Mouse (Mus musculus) embryo, embryonic 9.5 days (tissue): Measurements from ENCODE around the gene Prkab1.

ENCODE experiments used
- DNase-seq: peaks from one replicate; pipeline ENCODE4 v3.0.0-alpha.2; 2017; ENCODE audit errors: extremely low spot score

Gene Prkab1

DNA sequence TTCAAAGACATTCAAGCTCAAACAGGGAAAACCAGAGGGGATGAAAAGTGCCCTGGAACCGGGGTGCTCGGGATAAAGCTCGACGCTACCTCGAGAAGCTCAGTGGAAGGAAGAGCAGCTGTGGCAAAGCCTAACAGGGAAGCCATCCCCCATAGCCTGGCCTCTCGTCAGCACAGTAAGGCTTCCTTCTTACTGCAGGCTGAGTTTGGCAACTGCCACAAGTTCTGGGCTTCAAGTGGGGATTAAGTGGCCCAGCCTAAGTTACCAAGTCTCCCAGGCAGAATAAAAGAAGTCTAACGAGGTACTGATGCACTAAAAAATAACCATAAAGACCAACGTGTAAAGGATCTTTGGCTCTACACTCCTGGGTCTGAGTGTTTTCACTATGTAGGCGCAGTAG, 6.1 kb downstream of the Prkab1 start:
- DNase-seq: no peak

DNA sequence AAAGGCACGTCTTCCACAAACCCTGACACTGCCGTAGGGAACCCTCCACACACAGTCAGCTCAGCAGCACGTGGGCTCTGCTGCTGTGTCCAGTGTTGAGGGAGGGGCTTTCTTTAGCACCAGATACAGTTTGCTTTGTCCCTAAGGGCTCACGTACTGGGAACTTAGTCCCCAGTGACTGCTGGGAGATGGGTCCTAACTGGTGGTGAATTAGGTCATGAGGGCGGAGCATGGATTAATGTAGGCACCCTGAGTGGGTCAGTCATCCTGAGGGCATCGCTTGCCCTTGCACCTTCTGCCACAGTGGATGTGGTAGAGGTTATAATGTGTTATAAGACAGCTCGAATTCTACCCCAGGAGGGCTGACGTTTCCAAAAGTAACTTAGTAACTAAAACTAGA, 6.9 kb downstream of the Prkab1 start:
- no peak for DNase-seq

DNA sequence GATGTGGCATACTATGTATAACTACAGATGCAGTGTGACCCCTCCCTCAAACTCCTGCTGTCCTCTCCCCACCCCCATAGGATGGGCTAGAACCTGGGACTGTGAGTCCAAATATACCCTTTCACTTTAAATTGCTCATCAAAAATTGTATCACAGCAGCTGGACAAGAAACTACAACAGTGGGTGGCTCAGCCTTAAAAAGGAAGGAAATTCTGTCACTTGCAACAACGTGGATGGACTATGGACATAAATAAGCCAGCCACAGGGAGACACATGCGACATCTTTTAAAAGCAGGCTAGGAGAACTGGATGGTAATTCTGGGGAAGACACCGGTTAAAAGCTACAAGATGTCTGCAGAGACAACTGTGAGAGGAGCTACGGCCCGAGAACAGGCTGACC, 7.8 kb downstream of the Prkab1 start:
- no peak for DNase-seq

DNA sequence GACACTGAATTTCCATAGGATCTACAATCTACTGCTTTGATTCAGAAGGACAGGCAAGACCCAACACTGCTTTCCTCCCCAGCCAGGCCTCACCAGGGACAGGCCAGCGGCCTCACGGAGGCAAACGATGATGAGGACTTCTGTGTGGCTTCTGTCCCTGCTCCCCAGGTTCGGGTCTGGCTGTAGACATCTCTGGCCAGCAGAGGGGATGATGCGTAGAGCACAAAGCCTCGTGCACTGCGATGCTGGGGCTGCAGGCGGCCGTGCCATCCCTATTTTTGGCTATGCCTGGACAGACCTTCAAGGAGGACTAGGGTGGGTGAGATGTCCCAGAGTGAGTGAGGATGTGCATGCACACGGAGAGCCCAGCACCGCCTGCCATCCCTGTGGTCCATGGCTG, 10.1 kb downstream of the Prkab1 start:
- DNase-seq: no peak

DNA sequence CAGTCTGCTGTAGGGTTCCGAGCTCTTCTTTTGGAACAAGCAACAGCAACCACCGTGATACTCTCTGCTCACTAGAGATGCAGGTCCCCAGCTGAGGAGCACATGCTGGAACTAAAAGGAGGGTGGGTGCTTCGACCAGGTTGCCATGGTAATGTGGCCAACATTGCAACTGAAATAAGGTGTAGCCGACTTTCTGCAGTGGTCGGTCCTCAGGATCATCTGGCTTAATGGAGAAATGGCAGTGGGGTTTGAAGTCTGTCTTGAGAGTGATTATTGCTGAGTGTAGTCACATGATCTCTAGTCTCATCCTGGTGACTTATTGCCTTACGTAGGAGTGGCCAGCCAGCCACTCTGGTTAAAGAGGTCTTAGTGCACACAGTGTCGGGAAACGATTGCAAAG, 10.5 kb downstream of the Prkab1 start:
- DNase-seq: no peak

DNA sequence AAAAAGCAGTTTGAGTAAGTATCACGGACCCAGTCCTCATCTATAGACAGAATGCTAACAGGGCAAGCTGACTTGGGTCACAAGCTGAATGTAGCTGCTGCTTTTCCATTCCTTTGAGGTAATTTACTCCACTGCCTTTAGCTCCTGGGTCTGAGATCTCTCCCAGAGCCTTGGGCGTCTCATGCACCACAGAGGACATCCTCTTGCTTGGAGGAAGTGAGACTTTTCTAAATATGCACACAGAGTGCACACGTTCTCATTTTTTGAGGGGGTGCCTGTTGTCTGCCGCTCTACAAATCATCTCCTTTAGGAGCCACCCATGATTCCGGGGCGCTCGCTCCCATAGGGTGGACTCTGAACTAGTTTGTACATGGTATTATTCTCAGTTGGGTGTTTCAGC, 11.8 kb downstream of the Prkab1 start:
- no peak for DNase-seq

DNA sequence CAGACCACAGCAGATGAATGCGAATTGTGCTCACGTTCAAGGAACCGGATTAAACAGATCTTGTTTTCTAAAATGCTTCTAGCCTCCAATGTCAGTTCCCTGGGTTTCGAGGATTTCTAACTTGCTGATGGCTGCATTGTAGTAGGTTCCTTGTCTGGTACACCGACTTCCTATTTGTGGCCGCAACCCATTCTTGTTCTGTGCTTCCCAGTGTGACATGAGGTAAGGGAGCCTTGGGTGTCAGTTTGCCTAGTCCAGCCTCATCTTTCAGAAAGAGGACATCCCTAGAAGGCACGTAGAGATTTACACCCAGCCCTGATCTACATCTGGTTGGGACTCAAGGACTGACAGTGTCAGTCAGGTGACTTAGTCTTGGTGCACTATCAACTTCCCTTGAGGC, 12.6 kb downstream of the Prkab1 start:
- DNase-seq: no peak

DNA sequence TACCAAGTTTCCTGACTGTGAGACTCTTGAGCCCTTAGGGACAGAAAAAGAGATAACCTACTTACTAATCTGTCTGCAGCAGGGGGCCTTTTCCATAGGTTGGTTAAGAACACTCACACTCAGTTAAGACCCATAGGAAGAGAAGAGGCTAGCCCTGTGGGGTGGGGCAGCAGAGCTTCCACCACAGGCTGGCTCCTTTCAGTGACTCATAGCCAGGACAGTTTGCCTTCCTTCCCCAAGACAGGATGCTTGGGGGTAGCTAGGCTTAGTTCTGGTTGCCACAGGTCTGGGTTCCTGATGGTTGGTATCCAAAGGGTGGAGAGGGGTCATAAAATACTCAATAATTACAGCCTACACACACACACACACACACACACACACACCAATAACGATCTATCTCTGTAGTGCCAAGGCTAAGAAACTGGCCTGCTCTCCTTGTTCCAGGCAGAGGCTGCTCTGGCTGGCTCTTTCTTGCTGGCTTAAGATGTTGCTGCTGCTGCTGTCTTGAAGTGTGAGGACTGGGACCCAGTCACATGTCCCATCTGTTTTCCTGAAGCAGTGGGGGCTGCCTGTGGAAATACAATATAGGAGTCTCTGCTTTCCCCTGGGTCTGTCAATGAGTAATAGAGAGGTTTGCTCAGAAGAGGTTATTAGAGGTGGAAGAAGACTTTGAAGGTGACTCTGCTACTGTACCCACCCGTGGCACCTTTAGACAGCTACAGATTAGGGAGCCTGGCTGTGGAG, 14.3 kb downstream of the Prkab1 start:
- DNase-seq: no peak

DNA sequence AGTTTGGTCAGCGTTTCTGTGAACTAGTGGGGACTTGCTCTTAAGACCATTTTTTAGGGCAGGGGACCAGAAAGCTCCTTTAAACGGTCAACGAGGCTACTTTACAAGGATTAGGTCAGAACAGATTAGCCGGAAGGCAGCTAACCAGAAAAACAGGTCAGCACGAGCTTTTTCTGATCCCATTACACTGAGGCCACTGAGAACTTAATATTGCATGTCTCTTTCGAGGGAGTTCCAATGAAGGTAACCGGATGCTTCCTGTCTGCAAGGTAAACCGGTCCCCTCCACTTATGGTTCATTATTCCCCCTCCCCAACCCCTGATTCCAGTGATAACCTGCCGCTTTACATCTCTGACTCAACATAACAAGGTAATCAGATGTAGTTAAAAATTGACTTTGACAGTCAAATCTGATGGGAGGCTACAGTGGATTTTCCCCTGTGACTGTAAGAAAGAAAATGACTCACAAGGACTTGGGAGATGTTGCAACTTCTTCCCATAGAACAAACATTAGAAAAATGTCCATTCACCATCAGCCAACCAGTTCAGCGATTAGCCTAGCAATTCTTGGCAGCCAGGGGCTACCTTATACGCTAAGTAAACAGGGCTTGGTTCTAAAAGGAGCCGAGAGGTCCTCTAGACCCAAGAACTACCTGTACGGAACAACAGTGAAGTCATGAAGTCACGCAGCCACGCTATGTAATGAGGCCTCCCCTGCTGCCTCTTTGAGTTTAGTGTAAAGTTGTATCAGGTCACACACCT, 15.0 kb downstream of the Prkab1 start:
- no peak for DNase-seq

DNA sequence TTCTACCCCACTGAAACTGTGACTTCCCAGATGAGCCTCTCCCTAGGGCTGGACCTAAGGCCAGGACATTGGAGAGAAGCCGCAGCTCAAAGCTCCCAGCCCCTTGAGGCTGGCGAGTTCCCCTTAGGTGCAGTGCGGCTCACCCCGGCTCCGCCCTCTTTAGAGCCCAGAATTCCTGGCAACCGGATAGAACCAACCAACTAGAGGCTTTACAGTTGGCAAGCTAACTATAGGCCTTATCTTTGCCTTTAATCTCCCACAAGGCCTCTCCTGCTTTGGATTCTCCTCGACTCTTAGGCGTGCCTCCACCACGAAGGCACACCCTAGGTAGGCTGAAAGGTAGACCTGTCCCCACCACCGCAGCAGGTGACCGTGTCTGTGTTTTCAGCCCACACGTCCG, 16.6 kb downstream of the Prkab1 start:
- no peak for DNase-seq

DNA sequence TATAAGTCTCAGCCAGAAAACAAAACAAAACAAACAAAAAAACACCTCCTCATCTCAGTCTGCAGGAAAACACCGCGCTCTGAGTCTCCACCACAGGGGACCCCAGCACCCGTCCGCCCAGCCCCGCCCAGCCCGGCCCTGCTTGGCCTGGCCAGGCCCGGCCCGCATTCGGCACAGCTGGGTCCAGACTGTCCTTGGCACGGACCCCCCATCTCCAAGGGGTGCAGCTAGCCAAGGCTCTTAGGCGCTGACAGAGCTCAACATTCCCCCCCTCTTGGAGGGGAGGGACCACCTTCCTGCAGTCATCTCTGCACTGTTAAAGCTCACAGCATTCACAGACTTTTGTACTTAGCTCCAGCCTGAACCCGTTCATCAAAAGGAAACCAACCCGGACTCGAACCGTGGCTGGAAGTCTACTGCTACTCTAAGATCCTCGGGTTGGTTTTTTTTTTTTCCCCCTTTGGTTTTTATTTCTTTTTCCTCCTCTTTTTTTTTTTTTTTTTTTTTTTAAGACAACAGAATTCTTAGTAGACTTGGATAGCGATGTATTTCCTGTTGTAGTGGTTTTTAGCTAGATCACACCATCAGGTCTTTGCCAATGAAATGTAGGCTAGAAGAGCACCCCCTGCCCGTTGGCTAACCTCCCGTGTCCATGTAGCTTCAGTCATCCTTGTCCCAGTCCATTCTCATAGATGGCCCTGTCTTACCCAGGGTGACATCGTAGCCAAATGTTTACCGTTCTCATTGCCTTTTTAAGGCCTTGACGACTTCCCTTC, 17.8 kb downstream of the Prkab1 start:
- no peak for DNase-seq

DNA sequence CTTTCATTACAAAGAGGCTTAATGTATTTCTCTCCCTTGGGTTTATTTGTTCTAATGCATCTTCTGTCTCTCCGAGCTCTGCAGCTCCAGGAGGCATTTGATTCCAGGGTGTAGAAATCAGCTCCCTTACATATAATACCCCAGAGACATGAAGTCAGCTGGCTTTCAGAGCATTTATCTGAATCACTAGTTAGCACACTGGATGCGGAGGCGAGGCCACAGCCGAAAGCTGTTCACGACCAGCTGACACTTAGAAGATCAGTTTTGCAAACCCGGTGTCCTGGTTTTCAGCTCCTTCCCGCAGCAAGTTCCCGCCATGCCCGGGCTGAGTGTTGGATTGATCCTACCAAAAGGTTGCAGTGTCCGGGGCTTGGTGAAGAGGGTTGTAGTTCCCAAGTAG, 20.0 kb downstream of the Prkab1 start:
- DNase-seq: no peak

DNA sequence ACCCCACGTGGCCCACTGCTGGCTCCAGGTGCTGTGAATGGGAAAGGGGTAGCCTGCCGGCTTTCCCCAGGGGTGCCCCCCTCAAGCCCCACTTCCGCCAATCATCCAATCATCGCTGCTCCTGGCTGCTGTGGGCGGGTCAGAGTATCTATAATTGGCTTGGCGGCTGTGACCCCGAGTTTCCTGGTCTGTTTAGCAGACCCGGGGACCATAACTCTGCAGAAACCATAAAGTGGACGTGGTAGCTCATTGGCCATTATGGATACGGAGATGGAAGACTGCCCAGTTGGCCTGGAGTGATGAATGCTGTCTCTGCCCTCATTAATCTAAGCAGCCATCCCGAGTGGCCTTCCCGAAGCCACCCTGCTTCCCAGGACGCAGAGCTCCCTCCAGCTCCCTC, 20.5 kb downstream of the Prkab1 start:
- DNase-seq: no peak

DNA sequence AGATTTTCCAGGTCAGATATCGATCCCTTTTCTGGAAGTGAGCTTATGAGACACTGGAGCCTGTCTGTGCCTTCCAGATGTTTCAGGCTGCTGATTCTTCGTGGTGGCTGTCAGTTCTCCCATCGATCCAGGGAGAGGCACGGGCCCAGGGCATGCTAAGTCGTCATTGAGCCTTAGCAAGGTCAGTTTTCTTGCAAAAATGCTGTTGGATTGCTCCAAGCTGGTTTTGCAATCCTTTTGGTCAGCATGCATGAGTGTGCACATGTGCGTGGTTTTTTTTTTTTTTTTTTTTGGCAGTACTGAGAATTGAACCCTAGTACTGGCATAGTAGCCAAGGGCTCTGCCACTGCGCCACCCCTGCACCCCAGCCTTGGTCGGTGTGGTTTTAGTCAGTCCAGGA, 21.2 kb downstream of the Prkab1 start:
- no peak for DNase-seq

DNA sequence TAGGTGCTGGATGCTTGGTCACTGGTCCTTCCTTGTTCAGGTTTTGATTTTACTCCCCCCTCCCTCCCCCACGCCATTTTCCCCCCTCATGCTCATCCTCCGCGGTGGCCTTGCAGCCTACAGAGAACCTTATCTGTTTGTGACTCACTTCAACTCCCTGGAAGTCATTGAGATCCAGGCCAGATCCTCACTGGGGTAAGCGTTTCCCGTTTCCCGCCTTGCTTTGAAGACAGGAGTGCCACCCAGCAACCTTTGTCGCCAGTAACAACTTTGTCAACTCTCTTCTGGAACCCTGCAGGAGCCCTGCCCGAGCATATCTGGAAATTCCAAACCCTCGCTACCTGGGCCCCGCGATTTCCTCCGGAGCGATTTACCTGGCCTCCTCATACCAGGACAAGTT, 26.9 kb downstream of the Prkab1 start:
- no peak for DNase-seq

DNA sequence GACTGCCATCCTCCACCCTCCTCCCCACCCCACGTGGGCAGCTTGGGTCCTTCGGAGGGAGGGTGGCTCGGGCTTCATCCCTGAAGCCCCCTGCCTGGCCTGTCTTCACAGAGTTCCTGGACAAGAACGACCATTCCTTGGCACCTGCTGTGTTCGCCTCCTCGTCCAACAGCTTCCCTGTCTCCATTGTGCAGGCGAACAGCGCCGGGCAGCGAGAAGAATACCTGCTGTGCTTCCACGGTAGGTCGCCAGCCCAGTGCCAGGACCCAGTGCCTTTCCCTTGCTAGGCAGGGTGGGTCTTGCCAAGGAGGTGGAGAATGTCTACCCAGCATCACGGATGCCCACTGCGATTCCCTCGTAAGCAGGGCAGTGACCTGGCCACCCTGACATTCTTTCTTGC, 30.2 kb downstream of the Prkab1 start:
- DNase-seq: no peak

DNA sequence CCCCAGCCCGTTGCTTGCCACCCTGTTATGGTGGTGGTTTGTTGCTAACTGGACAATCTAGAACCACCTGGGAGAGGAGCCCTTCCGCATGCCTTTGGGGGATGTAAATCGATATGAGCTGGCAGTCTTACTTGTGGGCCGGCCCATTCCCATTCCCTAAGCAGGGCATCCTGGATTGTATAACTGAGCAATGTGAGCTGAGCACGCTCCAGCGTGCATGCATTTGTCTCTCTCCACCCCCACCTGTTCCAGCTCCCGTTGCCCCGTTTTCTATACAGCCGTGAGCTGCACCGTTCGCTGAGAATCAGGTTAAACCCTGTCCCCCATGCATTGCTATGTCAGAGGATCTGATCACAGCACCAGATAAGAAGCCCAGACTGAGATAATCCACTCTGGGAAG, 32.6 kb downstream of the Prkab1 start:
- DNase-seq: no peak

DNA sequence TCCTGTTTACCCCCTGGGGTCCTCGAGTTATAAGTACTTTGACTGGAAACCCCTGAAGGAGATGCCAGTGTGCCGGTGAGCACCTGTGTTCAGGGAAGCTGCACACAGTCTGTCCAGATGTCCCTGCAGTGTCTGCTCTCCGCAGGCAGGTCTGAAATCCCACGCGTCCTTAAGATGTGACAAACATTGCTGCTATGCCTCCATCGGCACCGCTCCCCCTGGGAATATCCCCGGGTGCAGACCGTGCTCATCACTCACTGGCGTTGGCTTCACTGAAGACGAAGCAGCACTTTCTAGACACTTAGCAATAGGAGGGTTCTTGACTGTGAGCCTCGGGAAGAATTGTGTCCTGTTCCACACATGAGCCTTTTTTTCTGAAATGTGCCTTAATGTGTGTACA, 37.0 kb downstream of the Prkab1 start:
- no peak for DNase-seq

DNA sequence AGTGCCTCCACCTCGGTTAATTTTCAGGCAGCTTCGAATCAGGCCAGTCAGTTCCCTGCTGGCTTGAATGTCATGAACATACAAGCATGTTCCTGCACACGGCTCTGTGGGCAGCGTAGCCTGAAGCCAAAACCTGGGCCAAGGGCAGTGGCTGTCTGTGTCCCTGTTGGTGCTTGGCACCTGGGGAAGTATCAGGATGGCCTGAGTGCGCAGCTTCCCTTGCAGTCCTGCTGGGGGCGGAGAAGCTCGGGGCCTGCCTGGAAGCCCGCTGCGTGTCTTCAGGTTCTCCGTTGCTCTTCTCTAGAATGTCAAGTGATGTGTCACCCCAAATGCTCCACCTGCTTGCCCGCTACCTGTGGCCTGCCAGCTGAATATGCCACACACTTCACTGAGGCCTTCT, 39.2 kb downstream of the Prkab1 start:
- no peak for DNase-seq

DNA sequence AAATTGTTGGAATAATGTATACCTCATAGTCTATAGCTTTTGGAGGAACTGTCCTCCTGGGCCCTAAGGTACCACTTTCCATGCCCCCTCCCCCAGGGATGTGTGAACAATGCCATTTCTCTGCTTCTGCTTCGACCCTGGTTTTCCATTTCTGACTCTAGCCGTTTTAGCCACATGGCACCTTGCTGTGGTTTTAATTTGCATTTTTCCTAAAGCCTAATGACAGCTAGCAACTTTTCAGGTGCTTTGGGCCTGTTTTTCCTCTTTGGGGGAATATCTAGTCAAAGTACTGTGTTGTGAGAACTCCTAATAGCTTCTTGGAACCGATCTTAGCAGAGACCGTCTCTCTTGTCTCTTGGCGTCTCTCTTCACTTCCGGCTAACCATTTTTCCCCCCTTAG, 39.9 kb downstream of the Prkab1 start:
- no peak for DNase-seq

DNA sequence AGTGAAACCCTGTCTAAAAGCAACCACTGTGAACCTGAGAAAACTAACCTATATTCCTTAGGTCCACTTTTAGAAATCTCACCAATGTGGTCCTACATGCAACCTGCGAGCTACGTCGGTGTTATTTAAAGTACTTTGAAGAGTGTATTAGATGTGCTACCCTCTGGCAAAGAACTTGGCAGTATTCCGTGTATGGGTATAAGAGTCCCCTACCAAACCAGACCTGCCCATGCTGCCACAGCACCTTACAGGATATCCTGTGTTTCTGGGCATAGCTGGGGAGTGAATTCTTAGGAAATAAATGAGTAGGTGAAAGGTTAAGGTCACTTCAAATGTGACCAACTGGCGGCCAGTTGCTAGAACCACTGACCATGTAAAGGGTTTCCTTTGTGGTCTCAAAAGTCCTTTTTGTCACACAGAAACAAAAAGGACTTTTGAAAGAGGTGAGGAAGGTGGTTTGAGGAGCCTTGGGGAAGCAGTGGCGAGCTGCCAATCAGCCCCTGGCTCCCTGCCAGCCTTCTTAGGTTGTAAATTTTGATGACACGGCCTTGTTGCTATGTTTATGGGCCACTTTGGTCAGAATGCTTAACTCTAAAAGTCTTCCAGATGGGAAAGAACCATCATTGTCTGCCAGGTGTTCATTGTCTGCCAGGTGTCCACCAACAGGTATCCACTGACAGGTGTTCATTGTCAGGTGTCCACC, 41.5 kb downstream of the Prkab1 start:
- DNase-seq: no peak

DNA sequence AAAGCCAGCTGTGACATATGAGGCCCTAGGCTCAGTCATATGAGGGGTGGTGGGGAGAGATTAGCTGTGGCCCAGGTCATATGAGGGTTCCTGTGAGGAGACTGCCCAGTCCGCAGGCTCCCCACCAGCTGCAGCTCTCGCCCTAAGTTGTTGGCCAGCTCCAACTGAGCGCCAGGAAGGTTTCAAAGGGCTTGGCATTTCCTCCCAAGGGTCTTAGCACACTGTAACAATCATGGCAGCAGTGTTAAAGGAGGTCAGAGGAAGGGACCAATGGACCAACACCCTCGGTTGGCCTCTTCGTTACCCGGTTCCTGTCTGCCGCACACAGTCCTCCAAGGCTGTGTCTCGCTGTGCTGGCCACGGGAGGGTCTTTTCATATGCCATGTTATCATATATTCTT, 43.8 kb downstream of the Prkab1 start:
- DNase-seq: no peak
